Mouse (Mus musculus): ENCODE results near the gene Adamtsl4. TPM values are rescaled to one million over a fixed set of nuclear protein-coding genes. Genes with fewer than 3 reads are reported as not detected.
A peak's percentile ranks its signal among the peaks of the same experiment; 100 is the strongest.

The Adamtsl4 gene
- polyA plus RNA-seq, 1 experiment from 2014 or later, result 3.8 TPM

- Histone ChIP-seq H3K4me1 (ENCODE audit: control insufficient read depth, insufficient read depth, low read length) (peaks cover 26% of the 10 kb centered on the region), H3K27me3 (replicated peaks; ENCODE audit: control insufficient read depth, insufficient read depth, low read length) (no peaks in the 10 kb centered on the region), H3K4me2 (ENCODE audit: low read depth, low read length) (no peak overlapping the region), H3K36me3 (ENCODE audit: control insufficient read depth, insufficient read depth, low read length) (peaks cover 73% of the 10 kb centered on the region), H3K9ac (ENCODE audit: low read depth, low read length) (no peak overlapping the region), H3K9me3 (ENCODE audit: control insufficient read depth, low read length) (no peaks in the 10 kb centered on the region), H3K27ac (replicated peaks; ENCODE audit: low read depth, low read length) (no peak overlapping the region), H3K4me3 (ENCODE audit: low read depth, low read length) (no peak overlapping the region)
- WGBS, result 87% methylated on average over 4 of the region's 4 CpGs
- DNase-seq (ENCODE audit: low spot score) (no peak), ATAC-seq (ENCODE audit: low read depth) (no peak)
These were observed 22.8 kb downstream of the Adamtsl4 start for GRCm38 (mm10) chr3:95664940-95665352.

- Histone ChIP-seq H3K36me3 (ENCODE audit: control insufficient read depth, insufficient read depth, low read length) (peaks cover 68% of the 10 kb centered on the region), H3K27ac (replicated peaks; ENCODE audit: low read depth, low read length) (no peak overlapping the region), H3K9ac (ENCODE audit: low read depth, low read length) (no peak overlapping the region), H3K4me3 (ENCODE audit: low read depth, low read length) (no peak overlapping the region), H3K9me3 (ENCODE audit: control insufficient read depth, low read length) (no peaks in the 10 kb centered on the region), H3K4me1 (ENCODE audit: control insufficient read depth, insufficient read depth, low read length) (peaks cover 26% of the 10 kb centered on the region), H3K4me2 (ENCODE audit: low read depth, low read length) (no peak overlapping the region), H3K27me3 (replicated peaks; ENCODE audit: control insufficient read depth, insufficient read depth, low read length) (no peaks in the 10 kb centered on the region)
- ATAC-seq (ENCODE audit: low read depth) (no peak), DNase-seq (ENCODE audit: low spot score) (no peak)
- WGBS, result 88% methylated on average over 3 of the region's 3 CpGs
These were observed 23.6 kb downstream of the Adamtsl4 start for GRCm38 (mm10) chr3:95663969-95664608.

- Histone ChIP-seq H3K4me3 (ENCODE audit: low read depth, low read length) (no peak overlapping the region), H3K36me3 (ENCODE audit: control insufficient read depth, insufficient read depth, low read length) (peaks cover 64% of the 10 kb centered on the region), H3K9ac (ENCODE audit: low read depth, low read length) (no peak overlapping the region), H3K4me1 (ENCODE audit: control insufficient read depth, insufficient read depth, low read length) (peaks cover 26% of the 10 kb centered on the region), H3K27me3 (replicated peaks; ENCODE audit: control insufficient read depth, insufficient read depth, low read length) (no peaks in the 10 kb centered on the region), H3K4me2 (ENCODE audit: low read depth, low read length) (no peak overlapping the region), H3K27ac (replicated peaks; ENCODE audit: low read depth, low read length) (no peak overlapping the region), H3K9me3 (ENCODE audit: control insufficient read depth, low read length) (no peaks in the 10 kb centered on the region)
- DNase-seq (ENCODE audit: low spot score), result no peak
- no peak for ATAC-seq (ENCODE audit: low read depth)
- 80% methylated on average over 2 of the region's 2 CpGs for WGBS
These were observed 24.2 kb downstream of the Adamtsl4 start for GRCm38 (mm10) chr3:95663486-95663885.

- no peak overlapping the region for H3K27ac ChIP-seq (replicated peaks; ENCODE audit: low read depth, low read length)
- H3K4me3 ChIP-seq (ENCODE audit: low read depth, low read length), result no peak overlapping the region
These were observed 24.8 kb downstream of the Adamtsl4 start for GRCm38 (mm10) chr3:95662724-95663449.

GRCm38 (mm10) chr3:95661945-95662715 is 25.6 kb downstream of the Adamtsl4 start:
- Histone ChIP-seq H3K36me3 (ENCODE audit: control insufficient read depth, insufficient read depth, low read length) (peaks cover 64% of the 10 kb centered on the region), H3K4me3 (ENCODE audit: low read depth, low read length) (peak overlapping the region; percentile 13), H3K9me3 (ENCODE audit: control insufficient read depth, low read length) (no peaks in the 10 kb centered on the region), H3K27me3 (replicated peaks; ENCODE audit: control insufficient read depth, insufficient read depth, low read length) (no peaks in the 10 kb centered on the region), H3K4me2 (ENCODE audit: low read depth, low read length) (peak overlapping the region; percentile 75), H3K27ac (replicated peaks; ENCODE audit: low read depth, low read length) (no peak overlapping the region; the same call in 1 of the 2 replicates), H3K4me1 (ENCODE audit: control insufficient read depth, insufficient read depth, low read length) (peaks cover 26% of the 10 kb centered on the region), H3K9ac (ENCODE audit: low read depth, low read length) (no peak overlapping the region)
- ATAC-seq (ENCODE audit: low read depth) (no peak), DNase-seq (ENCODE audit: low spot score) (no peak)
- 47% methylated on average over 7 of the region's 7 CpGs for WGBS

More at GRCm38 (mm10) chr3:95662724-95663449, 24.8 kb downstream of the Adamtsl4 start:
- Histone ChIP-seq H3K4me1 (ENCODE audit: control insufficient read depth, insufficient read depth, low read length) (peaks cover 26% of the 10 kb centered on the region), H3K9me3 (ENCODE audit: control insufficient read depth, low read length) (no peaks in the 10 kb centered on the region), H3K36me3 (ENCODE audit: control insufficient read depth, insufficient read depth, low read length) (peaks cover 64% of the 10 kb centered on the region), H3K27me3 (replicated peaks; ENCODE audit: control insufficient read depth, insufficient read depth, low read length) (no peaks in the 10 kb centered on the region), H3K4me2 (ENCODE audit: low read depth, low read length) (peak overlapping the region; percentile 75; the same call in 1 of the 2 replicates), H3K9ac (ENCODE audit: low read depth, low read length) (no peak overlapping the region)
- ATAC-seq (ENCODE audit: low read depth) (no peak), DNase-seq (ENCODE audit: low spot score) (no peak)
- 84% methylated on average over 7 of the region's 7 CpGs for WGBS

- Histone ChIP-seq H3K9ac (ENCODE audit: low read depth, low read length) (peak overlapping the region; percentile 100), H3K36me3 (ENCODE audit: control insufficient read depth, insufficient read depth, low read length) (peaks cover 59% of the 10 kb centered on the region)
- 49% methylated on average over 2 of the region's 2 CpGs for whole genome bisulfite sequencing
These were observed 26.8 kb downstream of the Adamtsl4 start for GRCm38 (mm10) chr3:95660788-95661478.

GRCm38 (mm10) chr3:95659948-95660347 is 27.8 kb downstream of the Adamtsl4 start:
- ATAC-seq (ENCODE audit: low read depth), result no peak
- WGBS, result 2% methylated on average over 8 of the region's 8 CpGs
- H3K27me3 ChIP-seq (replicated peaks; ENCODE audit: control insufficient read depth, insufficient read depth, low read length), result no peaks in the 10 kb centered on the region
- peak overlapping the region; percentile 99 for H3K4me3 ChIP-seq (ENCODE audit: low read depth, low read length)
- DNase-seq (ENCODE audit: low spot score), result no peak
- peaks cover 26% of the 10 kb centered on the region for H3K4me1 ChIP-seq (ENCODE audit: control insufficient read depth, insufficient read depth, low read length)
- peak overlapping the region; percentile 75 for H3K4me2 ChIP-seq (ENCODE audit: low read depth, low read length)
- peak overlapping the region; percentile 99 for H3K27ac ChIP-seq (replicated peaks; ENCODE audit: low read depth, low read length)
- H3K9ac ChIP-seq (ENCODE audit: low read depth, low read length), result peak overlapping the region; percentile 100
- peaks cover 49% of the 10 kb centered on the region for H3K36me3 ChIP-seq (ENCODE audit: control insufficient read depth, insufficient read depth, low read length)
- no peaks in the 10 kb centered on the region for H3K9me3 ChIP-seq (ENCODE audit: control insufficient read depth, low read length)

More at GRCm38 (mm10) chr3:95660788-95661478, 26.8 kb downstream of the Adamtsl4 start:
- Histone ChIP-seq H3K4me2 (ENCODE audit: low read depth, low read length) (peak overlapping the region; percentile 75), H3K27me3 (replicated peaks; ENCODE audit: control insufficient read depth, insufficient read depth, low read length) (no peaks in the 10 kb centered on the region), H3K4me1 (ENCODE audit: control insufficient read depth, insufficient read depth, low read length) (peaks cover 26% of the 10 kb centered on the region), H3K4me3 (ENCODE audit: low read depth, low read length) (peak overlapping the region; percentile 99), H3K9me3 (ENCODE audit: control insufficient read depth, low read length) (no peaks in the 10 kb centered on the region), H3K27ac (replicated peaks; ENCODE audit: low read depth, low read length) (no peak overlapping the region)
- ATAC-seq (ENCODE audit: low read depth), result no peak
- DNase-seq (ENCODE audit: low spot score), result no peak
